Mouse (Mus musculus) CD4-positive, CD25-positive, alpha-beta regulatory T cell, adult 4 months (primary cell): ENCODE data around the gene Ust. TPM values are rescaled to one million over a fixed set of nuclear protein-coding genes. Genes with fewer than 3 reads are reported as not detected.

Experiments used
- ATAC-seq: one replicate; pipeline ENCODE4 v1.8.0; 2017
- polyA plus RNA-seq, 2 experiments: library from polyadenylated mRNA; unstranded; fragments of 100-300 nt; shearing (Covaris generic); gene quantifications; one replicate each; pipeline ENCODE4 v1.2.1; 2017

The Ust gene
- polyA plus RNA-seq, 2 experiments from 2014 or later, result 0.44 to 0.63 TPM

DNA sequence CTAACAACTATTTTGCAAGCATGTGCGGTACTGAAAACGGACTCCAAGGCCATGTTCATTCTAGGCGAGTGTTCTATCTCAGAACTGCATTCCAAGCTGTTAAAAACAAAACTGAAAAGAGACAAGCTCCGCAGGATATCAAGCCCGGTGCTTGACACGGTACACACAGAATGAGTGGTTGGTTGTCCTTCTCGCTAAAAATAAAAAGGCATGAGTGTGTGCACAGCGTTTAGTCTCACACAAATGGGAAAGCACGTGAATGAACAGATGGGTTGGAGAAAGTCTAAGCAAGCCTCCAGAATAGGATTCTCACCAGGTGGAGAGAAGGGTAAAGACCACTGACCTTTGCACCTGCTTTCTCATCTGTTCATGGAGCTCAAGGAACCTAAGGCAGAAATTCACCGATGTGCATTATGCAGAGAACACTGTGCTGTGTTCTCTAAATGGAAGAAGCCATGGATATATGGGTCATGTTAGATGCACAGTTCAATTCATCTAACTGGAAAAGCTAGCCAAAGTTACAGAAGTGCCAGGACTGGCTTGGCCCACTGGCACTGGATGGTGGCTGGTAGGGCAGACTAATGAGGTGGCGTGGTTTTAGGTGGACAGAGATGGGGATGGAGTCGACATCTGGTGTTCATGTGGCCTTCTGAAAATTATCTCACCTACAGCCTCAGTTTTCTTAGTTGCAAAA is 90.8 kb downstream of the Ust start:
- no peak for ATAC-seq

DNA sequence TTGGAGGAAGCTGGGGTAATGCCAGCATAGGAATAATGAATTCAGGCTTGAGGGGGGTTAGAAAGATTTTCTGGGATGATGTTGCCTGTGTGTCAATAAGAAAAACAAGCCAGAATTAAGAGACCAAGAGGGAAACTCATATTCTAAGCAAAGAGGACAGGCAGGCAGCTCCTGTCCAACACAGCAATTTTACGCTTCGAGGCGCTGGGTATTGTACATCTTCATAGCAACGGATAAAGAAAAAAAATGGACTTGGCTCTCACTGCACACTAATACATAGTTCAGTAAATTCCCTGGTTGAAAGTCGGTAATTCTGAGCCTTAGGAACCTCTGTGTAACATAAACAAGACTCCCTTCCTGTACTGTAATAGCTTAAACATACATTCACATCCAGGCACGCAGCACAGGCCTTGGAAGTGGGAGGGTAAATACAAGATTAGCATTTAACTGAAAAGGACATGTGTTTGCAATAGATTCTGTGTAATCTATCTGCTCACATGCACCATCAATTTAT is 99.1 kb downstream of the Ust start:
- no peak for ATAC-seq

DNA sequence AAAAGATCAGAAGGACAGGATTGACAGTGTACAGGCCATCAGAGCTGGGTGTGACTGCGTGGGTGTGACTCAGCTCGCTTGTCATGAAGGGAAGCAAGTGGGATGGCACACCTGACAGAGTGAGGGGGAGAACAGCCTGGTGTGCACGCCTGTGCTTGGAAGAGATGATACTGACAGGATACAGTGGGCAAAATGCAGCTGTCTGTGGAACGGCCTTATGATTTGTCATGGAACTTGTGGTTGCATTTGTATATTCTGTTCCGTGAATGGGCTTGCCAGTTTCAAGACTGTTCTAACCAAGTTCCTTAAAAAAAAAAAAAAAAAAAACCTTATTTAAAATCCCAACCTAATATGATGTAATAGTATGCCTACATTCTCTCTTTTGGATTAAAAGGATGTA is 103.2 kb downstream of the Ust start:
- ATAC-seq, result no peak

DNA sequence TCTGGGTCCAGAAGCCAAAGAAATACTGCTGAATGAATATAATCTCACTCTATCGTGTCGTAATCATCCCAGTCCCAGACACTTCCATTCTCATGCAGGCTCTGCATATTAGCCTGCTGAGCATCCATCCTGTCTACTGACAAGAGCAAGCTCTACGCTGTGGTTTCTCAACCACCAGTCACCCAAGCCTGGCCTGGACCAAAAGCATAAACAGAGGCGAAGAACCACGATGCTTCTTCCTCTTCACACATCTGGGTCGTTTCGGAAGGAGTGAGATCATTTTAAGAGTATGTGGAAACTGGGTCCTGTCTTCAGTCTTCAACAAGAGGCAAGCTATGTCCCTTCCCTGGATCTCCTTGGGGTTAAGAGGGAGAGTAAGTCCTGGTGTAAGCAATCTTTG is 103.6 kb downstream of the Ust start:
- no peak for ATAC-seq

DNA sequence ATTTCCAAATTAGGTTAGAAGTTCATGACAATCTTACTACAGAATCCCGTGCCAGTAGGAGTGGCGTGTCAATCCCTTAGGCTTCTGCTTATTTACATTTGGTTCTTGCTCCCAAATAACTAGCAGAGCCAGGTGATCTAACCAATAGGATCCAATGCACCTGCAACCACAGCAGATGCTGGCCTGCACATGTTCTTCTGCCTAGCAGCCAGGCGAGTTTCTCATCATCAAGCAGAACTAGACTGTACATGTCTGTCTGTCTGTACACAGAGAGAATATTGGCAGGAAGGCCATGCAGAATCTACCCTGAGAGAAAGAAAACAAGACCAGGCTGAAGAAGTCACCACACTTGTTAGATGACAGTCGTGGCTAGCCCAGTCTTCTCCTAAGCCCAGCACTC is 113.5 kb downstream of the Ust start:
- ATAC-seq, result no peak

DNA sequence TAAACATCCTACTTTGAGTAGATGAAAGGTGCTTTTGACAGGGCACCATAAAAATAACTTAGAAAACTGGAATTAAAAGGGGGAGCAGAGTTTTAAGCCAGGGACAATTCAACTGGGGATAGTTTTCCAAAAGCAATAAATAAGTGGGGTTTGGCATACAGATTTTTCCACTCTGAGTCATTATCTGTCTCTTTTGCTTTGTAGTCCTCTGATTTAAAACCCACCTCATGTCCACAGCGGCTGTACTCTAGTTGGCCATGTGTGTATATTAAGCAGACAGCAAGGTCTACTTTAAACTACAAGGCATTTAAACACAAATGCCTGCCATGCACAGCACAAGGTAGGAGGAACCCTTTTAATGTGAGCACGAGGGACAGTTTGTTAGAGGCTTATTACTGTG is 126.4 kb downstream of the Ust start:
- no peak for ATAC-seq

DNA sequence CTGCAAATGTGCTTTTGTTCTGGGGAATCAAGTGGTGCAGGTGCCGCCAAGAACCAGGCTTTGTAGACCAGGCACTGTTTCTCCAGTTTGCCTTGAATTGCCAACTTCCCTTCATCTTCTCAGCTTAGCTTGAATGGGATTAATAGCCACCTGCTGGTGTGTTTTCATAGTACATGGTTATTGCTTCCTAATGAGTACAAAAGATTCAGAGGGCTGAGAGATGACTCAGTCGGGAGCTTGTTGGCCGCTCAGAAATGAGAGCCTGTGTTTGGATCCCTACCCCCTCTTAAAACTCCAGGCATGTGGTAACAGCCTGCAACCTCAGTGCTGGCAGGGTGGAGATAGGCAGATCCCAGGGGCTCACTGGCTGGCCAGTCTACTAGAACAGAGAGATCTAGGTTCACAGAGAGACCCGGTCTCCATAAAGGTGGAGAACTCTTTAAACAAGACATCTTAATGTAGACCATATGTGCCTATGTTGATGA is 127.3 kb downstream of the Ust start:
- ATAC-seq, result no peak

DNA sequence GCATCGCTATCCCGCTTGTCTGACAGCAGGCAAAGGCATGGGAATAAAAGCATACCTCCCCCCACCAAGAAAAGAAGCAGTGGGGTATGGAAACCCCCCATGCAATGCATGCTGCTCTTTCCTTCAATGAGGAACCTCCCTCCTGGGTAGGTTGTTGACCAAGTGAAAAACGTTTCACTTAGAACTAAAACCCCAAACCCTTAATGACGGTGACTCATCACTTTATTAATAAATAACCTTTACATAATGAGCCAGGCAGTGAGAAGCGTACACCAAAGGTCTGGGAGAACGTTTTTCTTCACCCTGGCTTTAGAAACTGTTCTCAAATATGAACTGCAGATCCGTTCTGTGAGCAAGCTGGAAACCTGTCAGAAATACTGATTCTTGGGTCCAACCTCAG is 130.4 kb downstream of the Ust start:
- ATAC-seq, result no peak

DNA sequence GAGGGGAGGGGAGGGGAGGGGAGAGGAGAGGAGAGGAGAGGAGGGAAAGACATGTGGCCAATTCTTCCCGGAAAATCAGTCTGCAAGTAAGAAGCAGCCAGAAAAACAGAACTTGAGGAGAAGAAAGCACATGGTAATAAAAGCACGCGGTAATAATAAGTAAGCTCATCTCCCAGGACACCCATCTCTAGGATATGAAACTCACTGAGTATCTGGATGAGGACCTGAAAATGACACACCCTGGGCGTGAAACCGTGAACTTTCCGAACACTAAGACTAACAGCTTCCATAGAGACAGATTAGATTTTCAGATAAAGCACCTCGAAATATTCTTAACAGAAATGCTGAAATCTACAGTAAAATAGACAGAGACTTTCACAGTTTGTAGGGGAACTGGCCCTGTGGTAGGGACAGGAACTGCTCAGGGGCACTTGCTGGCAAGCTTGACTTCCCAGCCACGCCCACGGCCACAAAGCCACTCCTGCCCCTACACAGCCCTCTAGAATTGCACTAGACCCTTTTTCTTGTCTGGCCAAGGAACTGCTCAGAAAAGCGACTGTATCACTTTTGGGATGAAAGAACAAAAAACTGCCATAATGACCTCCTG is 148.6 kb downstream of the Ust start:
- ATAC-seq, result no peak

DNA sequence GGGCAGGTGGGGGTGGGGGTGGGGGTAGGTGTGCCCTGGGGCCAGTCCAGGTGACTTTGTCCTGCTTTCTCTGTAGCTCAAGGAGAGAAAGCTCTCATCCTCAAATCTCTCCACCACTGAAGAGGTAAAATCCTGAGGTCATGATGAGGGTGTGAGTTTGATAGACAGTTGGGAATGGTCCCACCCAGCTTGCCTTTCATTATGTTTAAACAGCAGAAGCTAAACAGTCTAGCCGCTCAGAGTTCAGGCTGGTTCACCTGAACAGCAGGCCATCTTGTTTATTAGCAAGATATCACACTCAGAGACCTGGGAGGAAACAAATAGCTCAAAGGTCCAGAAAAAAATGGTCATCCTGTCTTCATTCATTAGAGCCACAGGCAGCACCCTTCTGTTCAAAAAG is 152.8 kb downstream of the Ust start:
- no peak for ATAC-seq

DNA sequence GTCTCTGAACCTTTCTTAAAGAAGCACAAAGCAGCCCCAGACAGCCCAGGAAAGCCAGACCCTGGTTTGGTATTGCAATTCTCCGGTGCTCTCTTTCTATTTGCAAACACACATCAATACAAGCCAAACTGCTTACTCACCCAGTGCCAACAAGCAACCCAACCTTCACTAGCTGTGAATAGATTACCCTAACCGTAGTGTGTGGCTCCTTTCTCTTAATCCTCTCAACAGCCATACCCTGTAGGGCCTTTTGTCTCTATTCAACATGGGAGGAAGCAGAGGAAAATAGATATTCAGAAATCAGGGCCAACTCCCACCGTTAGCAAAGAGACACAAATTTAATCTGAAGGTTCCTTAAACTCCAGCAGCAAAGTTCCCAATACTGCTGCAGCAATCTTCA is 154.4 kb downstream of the Ust start:
- ATAC-seq, result no peak

DNA sequence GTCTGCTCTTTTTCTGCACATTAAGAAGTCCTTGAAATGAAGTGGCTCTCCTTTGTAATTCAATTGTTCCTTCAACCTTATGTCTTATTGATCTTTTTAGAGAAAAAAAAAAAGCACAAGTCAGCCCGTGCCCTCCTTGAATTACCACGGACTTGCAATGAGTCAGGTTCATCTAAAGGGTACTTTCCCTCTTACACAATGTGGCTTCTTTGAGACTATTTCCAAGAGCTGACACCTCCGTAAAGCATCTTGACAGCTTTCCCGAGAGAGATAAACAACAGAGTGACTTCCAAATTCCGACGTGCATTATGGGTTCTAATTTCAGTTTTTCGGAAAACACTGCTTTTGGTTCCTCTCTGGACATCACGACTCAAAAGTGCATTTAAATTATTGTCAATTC is 155.3 kb downstream of the Ust start:
- no peak for ATAC-seq

DNA sequence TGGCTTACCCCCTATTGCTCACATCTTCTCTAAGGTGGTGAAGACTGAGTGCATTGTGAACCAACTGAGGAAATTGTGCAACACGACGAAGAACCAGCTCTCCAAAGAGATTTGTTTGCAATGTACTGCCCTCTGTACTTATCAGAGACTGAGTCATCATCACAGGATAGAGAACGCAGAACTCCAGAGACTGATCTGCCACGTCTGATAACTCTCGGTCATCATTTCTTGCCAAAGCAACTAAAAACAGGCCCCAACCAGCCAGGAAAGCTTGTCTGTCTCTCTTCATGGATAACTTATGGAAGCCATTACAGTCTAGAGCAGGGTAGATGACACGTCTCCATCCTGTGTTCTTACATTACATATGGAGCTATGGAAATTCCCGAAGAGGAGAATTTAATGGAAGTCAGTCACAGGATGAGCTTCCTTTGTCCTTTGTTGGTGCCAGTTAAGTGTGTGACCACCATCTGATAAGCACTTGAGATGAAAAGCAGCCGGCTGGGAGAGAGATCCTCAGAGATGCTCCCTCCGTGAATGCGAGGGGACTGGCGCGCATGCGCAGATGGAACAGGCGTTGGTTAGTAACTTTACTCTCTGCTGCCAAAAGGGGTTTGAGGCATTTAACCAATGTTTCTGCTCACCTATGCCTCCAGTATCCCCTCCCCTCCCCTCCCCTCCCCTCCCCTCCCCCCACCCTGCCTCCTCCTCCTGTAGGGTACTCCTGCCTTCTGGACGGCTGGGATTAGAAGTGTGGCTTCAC is 160.2 kb downstream of the Ust start:
- ATAC-seq, result no peak

DNA sequence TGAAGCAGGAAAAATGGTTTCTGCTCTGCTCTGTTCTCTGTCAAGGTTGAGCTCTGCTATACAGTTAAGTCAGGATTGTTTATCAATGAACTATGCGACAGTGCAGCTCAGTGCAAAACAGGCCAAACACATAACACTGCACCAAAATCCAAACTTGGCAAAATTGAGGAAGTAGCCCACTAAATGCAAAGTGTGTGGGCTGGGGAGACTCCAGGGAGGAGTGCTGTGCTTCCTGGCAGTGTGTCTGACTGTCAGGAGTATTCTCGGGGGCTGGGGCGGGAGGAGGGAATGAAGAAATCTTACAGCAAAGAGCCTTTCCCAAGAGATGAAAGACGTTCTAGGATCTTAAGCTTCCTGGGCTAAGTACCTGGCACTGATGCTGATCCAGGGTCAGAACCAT is 165.1 kb downstream of the Ust start:
- no peak for ATAC-seq

DNA sequence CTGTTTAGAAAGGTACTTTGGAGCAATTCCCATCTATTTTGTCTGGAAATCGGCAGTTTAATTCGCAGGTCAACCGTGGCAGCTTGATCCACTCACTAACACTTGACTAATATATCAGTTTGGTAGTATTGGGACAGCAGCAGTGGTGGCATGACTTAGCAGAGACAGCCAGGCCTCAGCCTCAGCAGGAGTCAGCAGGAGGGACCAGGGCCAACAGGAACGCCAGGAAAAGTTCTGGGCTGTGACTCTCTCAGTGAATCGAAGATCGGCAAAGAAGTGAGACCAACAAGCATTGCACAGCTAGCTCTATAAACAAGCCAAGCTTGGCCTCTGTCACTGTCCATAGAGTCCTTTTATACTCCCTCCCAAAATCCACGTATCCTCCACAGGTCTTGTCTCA is 168.0 kb downstream of the Ust start:
- ATAC-seq, result no peak

DNA sequence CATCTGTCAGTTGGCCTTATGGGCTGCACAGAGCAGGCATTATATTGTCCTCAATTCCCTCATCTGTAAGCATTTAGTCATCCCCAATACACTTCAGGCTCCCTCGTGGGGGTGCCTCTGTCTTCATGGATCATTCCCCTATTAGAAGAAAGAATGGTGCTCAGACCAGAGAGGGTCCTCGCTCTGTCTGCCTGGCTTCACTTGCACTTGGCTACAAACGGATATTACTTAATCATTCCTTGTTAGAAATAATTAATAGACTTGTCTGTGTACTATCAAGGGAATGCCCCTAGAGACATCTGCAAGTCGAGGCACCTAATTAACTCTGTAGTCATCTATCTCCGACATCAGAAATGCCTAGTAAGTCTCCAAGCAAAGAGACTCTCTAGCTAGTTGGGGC is 171.1 kb downstream of the Ust start:
- ATAC-seq, result no peak

DNA sequence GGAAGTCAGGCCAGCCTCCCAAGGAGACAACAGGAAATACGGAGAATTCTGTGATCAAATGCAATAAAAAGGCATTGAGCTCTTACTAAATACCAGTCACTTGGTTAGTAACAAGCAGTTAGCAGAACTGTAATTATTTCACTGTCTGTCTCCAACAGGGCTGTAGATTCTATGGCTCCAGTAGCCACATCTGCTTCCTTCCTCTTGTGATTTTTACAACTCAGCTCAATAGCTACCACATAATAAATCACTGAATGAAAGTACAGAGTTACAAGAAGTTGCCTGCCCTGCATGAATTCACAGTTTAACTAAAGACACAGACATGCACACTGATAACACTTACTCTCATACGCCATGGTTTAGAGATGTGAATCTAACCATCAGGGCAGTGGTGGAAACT is 176.1 kb downstream of the Ust start:
- ATAC-seq, result no peak

DNA sequence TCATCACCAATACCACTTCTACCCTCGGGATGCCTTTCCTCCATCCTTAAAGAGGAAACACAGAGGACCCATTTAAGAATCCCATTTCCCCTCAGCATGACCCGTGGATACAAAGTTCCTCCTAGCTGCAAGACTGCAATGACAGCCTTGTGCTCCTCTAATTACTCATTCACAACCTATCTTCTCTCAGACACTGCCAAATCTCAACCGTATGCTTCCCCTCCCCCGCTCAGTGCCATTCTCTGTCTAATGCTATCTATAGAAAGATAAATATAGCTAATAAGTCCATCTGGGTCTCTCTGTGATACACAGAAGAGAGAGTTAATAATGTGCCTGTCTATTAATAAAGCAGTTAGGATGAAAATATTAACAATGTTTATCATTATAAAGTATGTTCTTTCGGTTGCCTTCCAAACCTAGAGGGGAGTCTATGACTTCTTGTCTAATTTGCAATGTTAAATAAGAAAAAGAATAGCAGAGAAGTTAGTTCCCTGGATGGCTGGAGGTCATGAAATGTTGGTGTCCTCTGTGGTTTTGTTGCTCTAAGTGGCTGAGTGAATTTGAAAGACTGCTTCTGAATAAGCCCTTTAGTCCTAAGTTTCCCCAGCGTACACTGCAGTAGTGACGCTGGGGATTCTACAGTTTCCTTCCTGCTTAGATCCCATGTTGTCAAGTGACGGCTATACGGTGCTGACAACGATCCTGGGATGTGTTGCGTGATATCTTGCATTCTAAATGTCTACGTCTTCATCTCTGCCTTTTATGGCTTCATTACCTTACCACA is 178.8 kb downstream of the Ust start:
- no peak for ATAC-seq

DNA sequence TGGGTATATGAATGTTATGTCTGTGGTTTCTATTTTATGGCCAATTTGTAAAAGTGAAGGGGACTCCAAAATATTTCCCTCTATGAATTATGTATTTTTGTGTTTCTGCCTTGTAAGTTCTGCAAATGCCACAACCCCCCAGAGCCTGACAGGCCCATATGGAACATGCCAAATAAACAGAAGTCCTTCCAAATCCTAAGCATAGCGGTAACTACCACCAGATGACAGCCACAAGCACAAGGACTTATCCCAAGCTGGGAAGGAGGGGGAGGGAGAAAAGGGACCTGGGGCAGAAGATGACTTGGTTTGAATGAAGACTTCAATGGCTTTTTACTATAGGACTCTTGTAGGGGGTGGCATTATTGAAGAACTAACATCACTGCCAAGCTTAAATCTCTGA is 182.0 kb downstream of the Ust start:
- no peak for ATAC-seq

DNA sequence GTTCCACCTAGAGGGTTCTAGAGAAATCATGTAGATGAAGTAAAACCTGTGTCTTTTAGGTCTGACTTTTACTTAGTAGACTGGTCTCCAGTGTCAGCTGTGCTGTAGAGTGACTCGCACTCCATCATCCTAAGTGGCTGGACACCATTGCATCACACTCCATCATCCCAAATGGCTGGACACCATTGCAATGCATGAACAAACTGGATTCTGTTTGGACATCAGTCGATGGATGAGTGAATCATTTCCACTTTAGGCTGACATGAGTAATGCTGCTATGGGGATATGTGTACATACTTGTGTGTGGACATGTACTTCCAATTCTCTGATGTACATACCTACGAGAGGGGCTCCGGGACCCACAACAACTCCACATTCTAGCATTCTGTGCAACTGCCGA is 187.7 kb downstream of the Ust start:
- no peak for ATAC-seq

DNA sequence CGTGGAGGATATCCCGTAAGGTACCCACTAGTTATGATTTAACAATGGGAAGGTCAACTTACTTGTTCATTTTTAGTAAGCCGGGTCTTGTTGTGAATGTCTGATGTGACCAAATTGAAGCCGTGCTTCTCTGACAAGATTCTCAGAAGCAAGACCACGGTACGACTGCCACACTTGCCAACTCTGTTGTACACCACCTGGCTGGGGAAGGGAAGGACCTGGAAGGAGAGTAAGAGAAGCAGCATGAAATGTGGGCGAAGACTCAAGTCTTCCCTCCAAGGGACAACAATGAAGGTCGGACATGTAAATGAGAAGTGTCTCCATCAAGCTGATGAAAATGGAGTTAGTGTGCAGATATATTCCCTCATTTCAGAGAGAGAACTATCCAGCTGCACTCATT is 188.6 kb downstream of the Ust start:
- ATAC-seq, result no peak

DNA sequence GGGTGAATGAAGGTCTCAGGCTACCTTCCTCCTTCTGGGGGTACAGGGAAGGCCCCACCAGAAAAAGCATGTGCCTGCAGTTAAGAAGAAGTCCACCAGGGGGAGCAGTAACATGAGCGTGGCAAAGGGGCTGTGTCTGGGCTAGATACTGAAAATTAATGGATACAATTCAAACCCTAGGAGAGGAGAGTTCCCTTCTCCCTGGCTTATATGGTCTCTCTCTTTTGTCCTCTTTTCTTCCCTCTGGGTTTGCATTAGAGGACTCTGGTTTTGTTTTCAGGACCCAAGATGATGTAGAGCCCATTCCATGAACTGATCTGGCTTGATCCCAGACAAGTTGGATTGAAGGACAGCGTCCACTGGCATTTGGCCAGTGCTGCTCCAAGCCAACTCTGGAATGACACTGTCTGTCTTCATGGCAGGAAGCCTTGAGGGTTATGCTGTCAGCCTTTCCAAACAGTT is 195.3 kb downstream of the Ust start:
- ATAC-seq, result peak; percentile 63

DNA sequence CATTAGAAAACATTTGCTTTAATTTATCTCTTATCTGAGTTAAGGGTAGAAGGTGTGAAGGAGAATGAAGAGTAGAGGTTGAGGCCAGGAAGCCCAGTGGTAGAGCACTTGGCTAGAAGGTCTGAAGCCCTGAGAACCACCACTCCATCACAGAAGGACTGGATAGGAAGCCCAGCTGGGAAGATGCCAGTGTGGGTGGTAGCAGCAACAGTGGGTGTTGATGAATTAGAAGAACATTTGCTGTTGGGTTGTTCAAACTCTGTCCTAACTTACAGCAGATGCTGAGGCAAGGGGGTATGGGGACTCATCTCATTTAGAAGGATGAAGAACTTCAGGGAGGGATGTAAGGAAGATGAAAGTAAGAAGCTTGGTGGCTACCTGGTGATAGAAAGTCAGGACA is 197.9 kb downstream of the Ust start:
- ATAC-seq, result no peak
